Mouse (Mus musculus) kidney, embryonic 16.5 days (tissue): ENCODE data around the gene Nostrin. TPM values are rescaled to one million over a fixed set of nuclear protein-coding genes. Genes with fewer than 3 reads are reported as not detected.
A peak's percentile ranks its signal among the peaks of the same experiment; 100 is the strongest.

Source experiments
- ATAC-seq: fragments of 200-750 bp; cut with Nextera tagmentation; 2 replicates; pipeline ENCODE4 v1.8.0; 2017; ENCODE audit warnings: moderate TSS enrichment; ENCODE audit not compliant: low FRiP score, low TSS enrichment
- H3K27ac ChIP-seq: fragments of 300-500 bp; sonication (generic); 2 replicates; pipeline ENCODE4 v1.5.1; 2014; ENCODE audit warnings: low read length
- H3K27me3 ChIP-seq: fragments of 300-500 bp; sonication (generic); 2 replicates; pipeline ENCODE4 v1.6.1; 2014; ENCODE audit warnings: low read length, control low read depth, mixed read lengths; ENCODE audit not compliant: insufficient read depth
- H3K36me3 ChIP-seq: fragments of 300-500 bp; sonication (generic); 2 replicates; pipeline ENCODE4 v1.6.1; 2014; ENCODE audit warnings: low read length, control low read depth, mixed read lengths; ENCODE audit not compliant: insufficient read depth
- H3K4me1 ChIP-seq: fragments of 300-500 bp; sonication (generic); 2 replicates; pipeline ENCODE4 v1.6.1; 2014; ENCODE audit warnings: low read length, control low read depth, mixed read lengths; ENCODE audit not compliant: insufficient read depth
- H3K4me2 ChIP-seq: fragments of 300-500 bp; sonication (generic); replicated peaks from 2 replicates; pipeline ENCODE4 v1.6.1; 2014; ENCODE audit warnings: low read depth, low read length
- H3K4me3 ChIP-seq: fragments of 300-500 bp; sonication (generic); 2 replicates; pipeline ENCODE4 v1.5.1; 2014; ENCODE audit warnings: mild to moderate bottlenecking, low read length
- H3K9ac ChIP-seq: fragments of 300-500 bp; sonication (generic); replicated peaks from 2 replicates; pipeline ENCODE4 v1.6.1; 2014; ENCODE audit warnings: low read length
- H3K9me3 ChIP-seq: fragments of 300-500 bp; sonication (generic); 2 replicates; pipeline ENCODE4 v1.6.1; 2016; ENCODE audit warnings: low read length, control low read depth
- WGBS: fragments of 180-500 bp; shearing (Covaris S2); extraction: QIAGEN DNeasy Blood & Tissue Kit; methylation state at CpG from one replicate; pipeline ENCODE4 v1.1.7; 2014; 5-methylcytosine and 5-hydroxymethylcytosine counted together
- polyA plus RNA-seq: library from polyadenylated mRNA; unstranded; fragments of >200 nt; fragmentation: Nextera tagmentation; extraction: Ambion mirVana; gene quantifications from 2 replicates; pipeline ENCODE4 v1.2.1, GENCODE M21; 2015

Nostrin gene
- 4.7 and 7.1 TPM in 2 replicates for polyA plus RNA-seq

DNA sequence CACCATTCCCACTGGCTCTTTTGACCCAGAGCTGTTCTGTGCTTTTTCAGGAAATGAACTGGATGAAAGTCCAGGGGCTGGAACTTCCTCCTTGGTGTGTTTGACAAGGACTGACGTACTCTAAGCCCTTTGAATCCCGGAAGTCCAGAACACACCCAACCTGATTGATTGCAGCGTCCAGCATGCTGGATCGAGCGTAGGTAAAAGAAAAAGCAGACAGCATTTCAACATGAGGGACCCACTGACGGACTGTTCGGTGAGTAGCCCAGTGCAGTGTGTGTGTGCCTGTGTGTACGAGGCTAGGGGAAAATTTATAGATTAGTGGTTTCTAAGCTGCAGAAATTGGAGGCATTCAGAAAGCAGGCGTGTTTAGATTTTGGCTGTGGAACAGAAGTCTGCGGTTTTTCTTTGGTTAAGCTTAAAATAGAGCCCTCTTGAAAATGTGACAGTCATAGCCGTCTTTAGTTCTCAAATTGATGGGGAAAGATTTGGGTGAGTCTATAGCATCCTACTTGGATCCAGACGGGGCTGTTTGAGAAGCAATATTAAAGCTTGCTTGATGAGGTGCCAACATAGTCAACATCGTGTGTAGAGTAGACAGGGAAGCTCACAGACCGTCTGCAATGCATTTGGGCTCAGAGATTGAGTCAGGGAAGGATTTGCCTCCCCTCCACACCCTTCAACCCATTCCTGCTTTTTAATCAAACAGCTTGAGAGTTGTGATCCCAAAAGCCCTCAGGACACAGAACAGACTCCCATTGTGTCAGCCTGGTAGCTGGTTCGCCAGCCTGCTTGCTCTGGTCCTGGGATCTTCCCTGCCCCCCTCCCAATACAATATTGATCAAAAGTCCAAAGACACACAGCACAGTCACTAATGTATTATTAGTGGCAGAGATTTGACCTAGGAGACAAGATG lies at the start of gene Nostrin:
Gene Nostrin, plus strand, starts transcription at position 140 of the 916 bp plus-strand sequence.
- Histone ChIP-seq H3K4me1 (peaks cover 26% of the 10 kb centered on the region), H3K36me3 (no peaks in the 10 kb centered on the region), H3K4me2 (peak within 1 kb of the TSS; percentile 35), H3K4me3 (peak within 1 kb of the TSS; percentile 22), H3K27me3 (no peaks in the 10 kb centered on the region), H3K27ac (peak within 1 kb of the TSS; percentile 80), H3K9ac (0 out of 2 replicates have a peak within 1 kb of the TSS, but pooled peaks have one; percentile 23), H3K9me3 (no peaks in the 10 kb centered on the region)
- 51% methylated on average over 15 of the region's 15 CpGs for WGBS
- ATAC-seq = peak; percentile 58; the same call in 1 of the 2 replicates

DNA sequence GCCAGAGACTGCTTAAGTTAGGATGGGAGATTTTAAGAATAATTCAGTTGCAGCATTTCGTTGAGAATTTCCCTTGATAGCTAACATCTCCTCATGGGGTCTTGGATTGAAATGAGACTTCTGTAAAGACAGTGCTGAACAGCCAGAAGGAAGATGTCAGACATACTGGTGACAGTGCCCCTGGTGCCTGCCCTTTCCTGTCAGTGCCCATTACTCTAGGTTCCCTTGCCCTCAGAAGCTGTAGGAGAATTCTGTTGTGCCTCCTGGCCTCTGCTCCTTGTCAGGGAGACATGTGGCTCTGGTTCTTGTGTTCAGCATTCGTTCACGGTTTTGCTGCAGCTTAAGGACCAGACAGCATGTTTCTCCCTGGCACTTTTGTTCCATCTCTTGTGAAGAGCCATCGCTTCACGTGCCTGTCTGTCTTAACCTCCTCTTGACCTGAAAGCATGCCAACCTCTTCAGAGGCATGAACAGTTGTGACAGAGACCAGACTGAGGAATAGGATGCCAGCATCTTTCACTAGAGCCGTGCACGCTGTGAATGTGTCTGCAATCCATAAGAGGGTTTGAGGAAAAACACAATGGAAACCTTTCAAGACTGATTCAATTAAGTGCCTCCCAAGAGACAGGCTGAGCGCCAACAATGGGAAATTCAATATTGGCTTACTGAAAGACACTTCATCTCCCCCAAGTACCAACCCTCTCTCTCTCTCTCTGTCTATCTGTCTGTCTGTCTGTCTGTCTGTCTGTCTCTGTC lies 48.9 kb upstream of the Nostrin start:
- H3K9me3 ChIP-seq = no peaks in the 10 kb centered on the region
- no peak overlapping the region for H3K4me2 ChIP-seq
- no peak overlapping the region for H3K4me3 ChIP-seq
- H3K27me3 ChIP-seq = no peaks in the 10 kb centered on the region
- ATAC-seq = no peak
- no peak overlapping the region for H3K27ac ChIP-seq
- H3K9ac ChIP-seq = no peak overlapping the region
- H3K4me1 ChIP-seq = no peaks in the 10 kb centered on the region
- no peaks in the 10 kb centered on the region for H3K36me3 ChIP-seq
- WGBS = 81% methylated on average over 8 of the region's 8 CpGs

DNA sequence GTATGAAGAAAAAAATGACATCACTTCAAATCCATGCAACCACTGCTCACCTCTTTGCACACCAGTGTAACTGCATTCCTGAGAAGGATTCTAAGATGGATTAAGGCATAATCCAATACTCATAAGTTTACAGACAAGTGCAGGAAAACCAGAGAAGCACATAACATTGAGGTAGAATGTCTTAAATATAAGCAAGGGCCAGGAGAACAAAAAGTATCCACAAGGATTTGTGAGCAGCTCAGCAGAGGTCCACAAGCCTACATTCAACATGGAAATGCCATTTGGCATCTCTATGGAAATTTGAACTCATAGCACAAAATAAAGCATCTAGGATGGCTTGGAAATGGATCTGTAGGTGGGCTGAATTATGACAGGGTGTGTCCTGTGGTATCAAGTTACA lies 39.8 kb upstream of the Nostrin start:
- H3K4me3 ChIP-seq = no peak overlapping the region
- no peak overlapping the region for H3K9ac ChIP-seq
- H3K27ac ChIP-seq = no peak overlapping the region
- no peak overlapping the region for H3K4me2 ChIP-seq
- ATAC-seq = no peak
- H3K4me1 ChIP-seq = no peaks in the 10 kb centered on the region
- no peaks in the 10 kb centered on the region for H3K27me3 ChIP-seq
- H3K9me3 ChIP-seq = no peaks in the 10 kb centered on the region
- H3K36me3 ChIP-seq = no peaks in the 10 kb centered on the region

DNA sequence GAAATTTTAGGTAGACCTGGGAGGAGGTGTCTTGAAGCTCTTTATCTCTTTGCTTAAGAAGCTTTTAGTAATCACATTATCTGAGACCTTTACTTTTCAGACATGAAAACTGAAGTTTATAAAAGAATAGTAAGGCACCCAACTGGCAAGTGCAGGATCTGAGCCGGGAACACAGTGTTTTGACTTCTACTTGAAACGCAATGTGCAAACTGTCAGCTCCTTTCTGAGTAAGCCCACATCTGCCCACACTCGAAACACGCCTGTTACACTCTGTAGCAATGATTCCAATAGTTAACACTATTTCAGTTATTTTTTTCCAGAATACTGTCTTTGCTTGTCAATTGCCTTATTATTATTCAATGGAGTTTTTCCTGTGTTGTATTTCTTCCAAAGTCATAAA lies 38.8 kb upstream of the Nostrin start:
- Histone ChIP-seq H3K4me2 (no peak overlapping the region), H3K36me3 (no peaks in the 10 kb centered on the region), H3K9ac (no peak overlapping the region), H3K27ac (no peak overlapping the region), H3K4me3 (no peak overlapping the region), H3K9me3 (no peaks in the 10 kb centered on the region), H3K4me1 (no peaks in the 10 kb centered on the region), H3K27me3 (no peaks in the 10 kb centered on the region)
- 92% methylated on average over 4 of the region's 4 CpGs for WGBS
- ATAC-seq = no peak

DNA sequence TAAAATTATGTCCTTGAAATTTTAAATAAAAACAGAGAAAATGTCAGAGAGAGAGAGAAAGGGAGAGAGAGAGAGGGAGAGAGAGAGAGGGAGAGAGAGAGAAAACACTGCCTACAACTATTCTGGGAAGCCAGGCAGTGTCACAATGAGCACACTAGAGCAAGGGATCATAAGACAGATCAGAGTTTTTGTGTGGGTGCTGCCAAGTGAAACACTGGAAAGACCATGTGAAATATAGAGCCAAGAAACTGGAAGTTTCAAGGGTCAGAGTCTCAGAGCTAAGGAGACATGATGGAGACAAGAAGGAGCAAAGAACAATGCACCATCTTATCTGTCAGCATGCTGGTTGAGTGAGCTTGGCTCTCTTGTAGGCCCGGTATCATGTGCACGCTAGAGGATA lies 38.1 kb upstream of the Nostrin start:
- H3K9me3 ChIP-seq = no peaks in the 10 kb centered on the region
- ATAC-seq = no peak
- no peaks in the 10 kb centered on the region for H3K4me1 ChIP-seq
- H3K4me3 ChIP-seq = no peak overlapping the region
- no peaks in the 10 kb centered on the region for H3K27me3 ChIP-seq
- 82% methylated on average over 2 of the region's 2 CpGs for WGBS
- H3K27ac ChIP-seq = no peak overlapping the region
- H3K9ac ChIP-seq = no peak overlapping the region
- no peaks in the 10 kb centered on the region for H3K36me3 ChIP-seq
- no peak overlapping the region for H3K4me2 ChIP-seq

DNA sequence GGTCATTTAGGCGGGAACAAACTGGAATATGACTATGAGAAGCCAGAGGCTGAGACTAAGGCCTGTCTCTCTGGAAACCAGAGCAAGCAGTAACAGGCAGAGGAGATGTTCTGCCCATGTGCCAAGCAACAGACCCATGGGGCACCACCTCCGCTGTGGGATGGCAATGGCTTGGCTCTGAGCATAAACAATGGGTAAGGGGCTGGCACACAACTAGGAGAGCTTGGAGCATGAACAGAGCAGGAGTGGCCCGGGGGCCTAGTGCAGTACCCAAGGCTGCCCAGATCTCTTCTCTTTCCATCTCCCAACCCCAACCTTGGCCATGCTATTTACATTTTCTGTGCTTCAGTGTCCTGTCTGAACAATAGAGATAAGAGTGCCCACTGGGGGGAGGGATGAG lies 36.9 kb upstream of the Nostrin start:
- Histone ChIP-seq H3K27me3 (no peaks in the 10 kb centered on the region), H3K4me3 (no peak overlapping the region), H3K9ac (no peak overlapping the region), H3K9me3 (no peaks in the 10 kb centered on the region), H3K27ac (no peak overlapping the region), H3K4me2 (no peak overlapping the region), H3K4me1 (no peaks in the 10 kb centered on the region), H3K36me3 (no peaks in the 10 kb centered on the region)
- no peak for ATAC-seq
- WGBS = 93% methylated on average over 3 of the region's 3 CpGs

DNA sequence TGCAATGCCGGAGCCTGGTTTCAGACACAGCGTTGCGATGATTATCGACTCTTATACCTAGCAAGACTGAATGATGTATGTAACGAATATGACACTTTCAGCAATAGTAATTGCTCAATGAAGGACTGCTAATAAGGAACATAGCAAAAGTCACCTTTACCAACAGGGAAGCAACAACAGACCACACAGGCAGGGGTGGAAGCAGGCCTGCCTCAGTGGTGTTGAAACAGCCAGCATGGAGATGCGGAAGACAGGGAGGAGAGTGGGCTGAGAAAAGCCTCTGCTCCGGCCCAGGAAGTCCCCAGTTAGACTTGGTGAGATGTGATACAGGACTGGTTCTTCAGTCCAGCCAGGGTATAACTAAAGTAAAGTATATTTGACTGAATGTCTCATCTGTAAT lies 36.5 kb upstream of the Nostrin start:
- H3K9me3 ChIP-seq = no peaks in the 10 kb centered on the region
- H3K9ac ChIP-seq = no peak overlapping the region
- H3K36me3 ChIP-seq = no peaks in the 10 kb centered on the region
- ATAC-seq = no peak
- no peak overlapping the region for H3K27ac ChIP-seq
- WGBS = 95% methylated on average over 7 of the region's 7 CpGs
- H3K27me3 ChIP-seq = no peaks in the 10 kb centered on the region
- H3K4me1 ChIP-seq = no peaks in the 10 kb centered on the region
- H3K4me3 ChIP-seq = no peak overlapping the region
- H3K4me2 ChIP-seq = no peak overlapping the region

DNA sequence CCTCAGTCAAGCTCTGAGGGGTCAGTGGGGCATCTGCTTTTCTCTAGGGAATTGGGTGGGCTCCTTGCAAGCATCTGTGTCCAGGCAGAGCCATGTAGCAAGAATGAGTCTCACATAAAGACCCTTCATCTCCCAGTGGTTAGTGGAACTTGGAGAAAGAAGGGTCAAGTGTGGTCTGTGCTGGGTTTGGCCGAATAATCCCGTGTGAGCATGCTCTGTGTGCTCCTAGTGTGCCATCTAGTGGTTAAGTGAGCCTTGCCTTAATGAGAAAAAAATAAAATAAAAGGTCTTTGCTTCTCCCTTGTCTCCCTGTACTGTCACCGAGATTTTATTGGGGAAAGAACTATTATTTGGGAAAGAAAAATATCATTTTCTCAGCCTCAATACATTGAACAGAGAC lies 34.9 kb upstream of the Nostrin start:
- Histone ChIP-seq H3K4me1 (no peaks in the 10 kb centered on the region), H3K4me3 (no peak overlapping the region), H3K9me3 (no peaks in the 10 kb centered on the region), H3K27ac (no peak overlapping the region), H3K9ac (no peak overlapping the region), H3K27me3 (no peaks in the 10 kb centered on the region), H3K36me3 (no peaks in the 10 kb centered on the region), H3K4me2 (no peak overlapping the region)
- no peak; the same call in 1 of the 2 replicates for ATAC-seq
- WGBS = 17% methylated on average over 3 of the region's 3 CpGs

DNA sequence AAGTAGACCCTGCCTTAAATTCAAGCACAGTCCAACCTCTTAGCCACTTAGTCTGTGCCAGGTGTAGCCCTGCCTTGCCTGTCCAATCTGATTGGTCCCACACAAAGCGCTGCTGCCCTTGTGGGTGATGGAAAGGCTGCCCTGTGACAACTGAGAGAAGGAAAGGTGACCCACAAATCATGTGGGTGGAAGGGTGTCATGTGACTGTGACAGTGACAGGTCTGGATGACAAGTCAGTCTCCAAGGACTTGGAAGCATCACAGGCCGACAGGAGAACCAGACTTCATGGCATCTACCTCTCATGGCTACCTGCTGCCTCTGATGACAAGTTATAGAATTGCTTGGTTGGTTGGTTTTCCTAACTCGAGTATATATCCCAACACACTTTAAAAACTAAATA lies 32.1 kb upstream of the Nostrin start:
- 76% methylated on average over 3 of the region's 3 CpGs for WGBS
- H3K27me3 ChIP-seq = no peaks in the 10 kb centered on the region

More for the DNA sequence above, 32.1 kb upstream of the Nostrin start:
- no peak for ATAC-seq
- Histone ChIP-seq H3K4me3 (no peak overlapping the region), H3K9ac (no peak overlapping the region), H3K4me1 (no peaks in the 10 kb centered on the region), H3K27ac (no peak overlapping the region), H3K9me3 (no peaks in the 10 kb centered on the region), H3K4me2 (no peak overlapping the region), H3K36me3 (no peaks in the 10 kb centered on the region)
